Mouse (Mus musculus) embryonic facial prominence, embryonic 15.5 days (tissue): ENCODE measurements around the gene Snhg11. TPM values are rescaled to one million over a fixed set of nuclear protein-coding genes. Genes with fewer than 3 reads are reported as not detected.

Experiments used
- ATAC-seq: fragments of 200-750 bp; cut with Nextera tagmentation; 2 replicates; pipeline ENCODE4 v1.8.0; 2017; ENCODE audit warnings: low read depth, moderate TSS enrichment; ENCODE audit not compliant: insufficient number of reproducible peaks, low FRiP score, low TSS enrichment
- H3K27ac ChIP-seq: fragments of 300-500 bp; sonication (generic); replicated peaks from 2 replicates; pipeline ENCODE4 v1.5.1; 2015; ENCODE audit warnings: mild to moderate bottlenecking, inconsistent platforms
- H3K27me3 ChIP-seq: fragments of 300-500 bp; sonication (generic); 2 replicates; pipeline ENCODE4 v1.6.1; 2015; ENCODE audit warnings: inconsistent platforms
- H3K36me3 ChIP-seq: fragments of 300-500 bp; sonication (generic); 2 replicates; pipeline ENCODE4 v1.6.1; 2015; ENCODE audit warnings: mild to moderate bottlenecking, inconsistent platforms
- H3K4me1 ChIP-seq: fragments of 300-500 bp; sonication (generic); 2 replicates; pipeline ENCODE4 v1.6.1; 2015; ENCODE audit warnings: inconsistent platforms
- H3K4me2 ChIP-seq: fragments of 300-500 bp; sonication (generic); replicated peaks from 2 replicates; pipeline ENCODE4 v1.6.1; 2015; ENCODE audit warnings: mild to moderate bottlenecking, inconsistent platforms
- H3K4me3 ChIP-seq: fragments of 300-500 bp; sonication (generic); replicated peaks from 2 replicates; pipeline ENCODE4 v1.5.1; 2015; ENCODE audit warnings: mild to moderate bottlenecking, inconsistent platforms
- H3K9ac ChIP-seq: fragments of 300-500 bp; sonication (generic); 2 replicates; pipeline ENCODE4 v1.6.1; 2015; ENCODE audit warnings: inconsistent platforms
- H3K9me3 ChIP-seq: fragments of 300-500 bp; sonication (generic); replicated peaks from 2 replicates; pipeline ENCODE4 v1.6.1; 2016; ENCODE audit warnings: inconsistent platforms
- WGBS: fragments of 180-500 bp; shearing (Covaris S2); methylation state at CpG from one replicate; pipeline ENCODE4 v1.1.7; 2015; 5-methylcytosine and 5-hydroxymethylcytosine counted together
- polyA plus RNA-seq: library from polyadenylated mRNA; unstranded; fragments of >200 nt; fragmentation: Nextera tagmentation; extraction: Ambion mirVana; gene quantifications from 2 replicates; pipeline ENCODE4 v1.2.1, GENCODE M21; 2015

Snhg11 gene
- polyA plus RNA-seq, 1 experiment from 2014 or later = 9.2 TPM

GRCm38 (mm10) chr2:158356121-158356520 lies 19.3 kb upstream of the Snhg11 start:
- ATAC-seq = no peak
- Histone ChIP-seq H3K4me2 (no peak overlapping the region), H3K27ac (no peak overlapping the region), H3K4me1 (peaks cover 25% of the 10 kb centered on the region), H3K27me3 (no peaks in the 10 kb centered on the region), H3K4me3 (no peak overlapping the region), H3K9ac (no peak overlapping the region), H3K36me3 (peaks cover 73% of the 10 kb centered on the region), H3K9me3 (no peaks in the 10 kb centered on the region)
- WGBS = 86% methylated on average over 5 of the region's 5 CpGs

GRCm38 (mm10) chr2:158359757-158360620 lies 15.4 kb upstream of the Snhg11 start:
- Histone ChIP-seq H3K4me2 (peak overlapping the region; percentile 57), H3K4me3 (peak overlapping the region; percentile 60), H3K36me3 (peaks cover 53% of the 10 kb centered on the region), H3K4me1 (peaks cover 30% of the 10 kb centered on the region), H3K9ac (peak overlapping the region; percentile 61), H3K9me3 (no peaks in the 10 kb centered on the region), H3K27me3 (no peaks in the 10 kb centered on the region), H3K27ac (no peak overlapping the region)
- 62% methylated on average over 12 of the region's 12 CpGs for WGBS
- no peak for ATAC-seq

GRCm38 (mm10) chr2:158360873-158361677 lies 14.4 kb upstream of the Snhg11 start:
- ATAC-seq = peak; percentile 84
- H3K27ac ChIP-seq = peak overlapping the region; percentile 81
- H3K9me3 ChIP-seq = no peaks in the 10 kb centered on the region
- peak overlapping the region; percentile 60 for H3K4me3 ChIP-seq
- H3K4me2 ChIP-seq = peak overlapping the region; percentile 57
- H3K36me3 ChIP-seq = peaks cover 42% of the 10 kb centered on the region
- no peaks in the 10 kb centered on the region for H3K27me3 ChIP-seq
- peak overlapping the region; percentile 61 for H3K9ac ChIP-seq
- WGBS = under 1% methylated on average over 41 of the region's 41 CpGs
- peaks cover 30% of the 10 kb centered on the region for H3K4me1 ChIP-seq

GRCm38 (mm10) chr2:158361678-158362320 lies 13.6 kb upstream of the Snhg11 start:
- Histone ChIP-seq H3K36me3 (peaks cover 35% of the 10 kb centered on the region), H3K4me3 (peak overlapping the region; percentile 60), H3K9ac (no peak overlapping the region), H3K9me3 (no peaks in the 10 kb centered on the region), H3K4me2 (peak overlapping the region; percentile 57; the same call in 1 of the 2 replicates), H3K4me1 (peaks cover 30% of the 10 kb centered on the region), H3K27ac (peak overlapping the region; percentile 75), H3K27me3 (no peaks in the 10 kb centered on the region)
- no peak for ATAC-seq
- 30% methylated on average over 8 of the region's 8 CpGs for WGBS

- Histone ChIP-seq H3K4me1 (peaks cover 19% of the 10 kb centered on the region), H3K27me3 (no peaks in the 10 kb centered on the region), H3K9me3 (no peaks in the 10 kb centered on the region), H3K9ac (no peak overlapping the region), H3K27ac (no peak overlapping the region), H3K36me3 (peaks cover 11% of the 10 kb centered on the region), H3K4me3 (no peak overlapping the region), H3K4me2 (no peak overlapping the region)
- no peak for ATAC-seq
- 81% methylated on average over 4 of the region's 4 CpGs for WGBS
Measured at GRCm38 (mm10) chr2:158364175-158364574, 11.3 kb upstream of the Snhg11 start.

GRCm38 (mm10) chr2:158365099-158365850 lies 10.2 kb upstream of the Snhg11 start:
- H3K27ac ChIP-seq = no peak overlapping the region
- no peaks in the 10 kb centered on the region for H3K27me3 ChIP-seq
- 0 out of 2 replicates have a peak, but pooled peaks cover under 1% of the 10 kb centered on the region for H3K36me3 ChIP-seq
- no peak overlapping the region for H3K9ac ChIP-seq
- no peaks in the 10 kb centered on the region for H3K9me3 ChIP-seq
- H3K4me1 ChIP-seq = peaks cover 9% of the 10 kb centered on the region
- no peak for ATAC-seq
- 68% methylated on average over 12 of the region's 12 CpGs for WGBS
- no peak overlapping the region for H3K4me3 ChIP-seq
- H3K4me2 ChIP-seq = no peak overlapping the region

- Histone ChIP-seq H3K4me3 (no peak overlapping the region), H3K27ac (no peak overlapping the region), H3K27me3 (no peaks in the 10 kb centered on the region), H3K9me3 (no peaks in the 10 kb centered on the region), H3K4me1 (0 out of 2 replicates have a peak, but pooled peaks cover 4% of the 10 kb centered on the region), H3K9ac (no peak overlapping the region), H3K4me2 (no peak overlapping the region), H3K36me3 (no peaks in the 10 kb centered on the region)
- ATAC-seq = no peak
- 92% methylated on average over 5 of the region's 5 CpGs for WGBS
Measured at GRCm38 (mm10) chr2:158367654-158368053, 7.8 kb upstream of the Snhg11 start.

GRCm38 (mm10) chr2:158368313-158368712 lies 7.1 kb upstream of the Snhg11 start:
- Histone ChIP-seq H3K9ac (no peak overlapping the region), H3K27ac (no peak overlapping the region), H3K4me2 (no peak overlapping the region), H3K36me3 (no peaks in the 10 kb centered on the region), H3K27me3 (0 out of 2 replicates have a peak, but pooled peaks cover under 1% of the 10 kb centered on the region), H3K4me1 (0 out of 2 replicates have a peak, but pooled peaks cover 4% of the 10 kb centered on the region), H3K4me3 (no peak overlapping the region), H3K9me3 (no peaks in the 10 kb centered on the region)
- ATAC-seq = no peak
- 92% methylated on average over 8 of the region's 8 CpGs for WGBS

- no peaks in the 10 kb centered on the region for H3K9me3 ChIP-seq
- no peak for ATAC-seq
- H3K27me3 ChIP-seq = peaks cover 6% of the 10 kb centered on the region; the same call in 1 of the 2 replicates
- H3K4me2 ChIP-seq = no peak overlapping the region
- no peak overlapping the region for H3K9ac ChIP-seq
- H3K27ac ChIP-seq = no peak overlapping the region
- H3K4me3 ChIP-seq = no peak overlapping the region
- WGBS = 79% methylated on average over 3 of the region's 3 CpGs
- no peaks in the 10 kb centered on the region for H3K36me3 ChIP-seq
- H3K4me1 ChIP-seq = 0 out of 2 replicates have a peak, but pooled peaks cover 4% of the 10 kb centered on the region
Measured at GRCm38 (mm10) chr2:158369474-158370172, 5.8 kb upstream of the Snhg11 start.

GRCm38 (mm10) chr2:158370173-158370550 lies 5.3 kb upstream of the Snhg11 start:
- Histone ChIP-seq H3K4me1 (peaks cover 4% of the 10 kb centered on the region; the same call in 1 of the 2 replicates), H3K27me3 (peaks cover 11% of the 10 kb centered on the region; the same call in 1 of the 2 replicates), H3K27ac (no peak overlapping the region), H3K4me2 (no peak overlapping the region), H3K9ac (no peak overlapping the region), H3K9me3 (no peaks in the 10 kb centered on the region), H3K4me3 (no peak overlapping the region), H3K36me3 (no peaks in the 10 kb centered on the region)
- ATAC-seq = no peak
- WGBS = 12% methylated on average over 5 of the region's 5 CpGs
